Mouse (Mus musculus) E14TG2a.4 (cell line): ENCODE measurements around the gene Wdr62.
"Not testable (repeated sequence)": the region's sequence is repeated elsewhere in the genome, so short reads cannot be mapped to it uniquely, and the experiment has no call there.

Experiments
- H3K27me3 ChIP-seq: 2 replicates; pipeline ENCODE4 v1.6.1; 2014; ENCODE audit warnings: low read length, control low read depth; ENCODE audit not compliant: insufficient read depth
- H3K36me3 ChIP-seq: 2 replicates; pipeline ENCODE4 v1.6.1; 2014; ENCODE audit warnings: low read length, control low read depth; ENCODE audit not compliant: insufficient read depth
- H3K4me1 ChIP-seq: replicated peaks from 2 replicates; pipeline ENCODE4 v1.6.1; 2014; ENCODE audit warnings: low read depth, low read length, control low read depth
- H3K4me3 ChIP-seq: replicated peaks from 2 replicates; pipeline ENCODE4 v1.5.1; 2014; ENCODE audit warnings: mild to moderate bottlenecking, low read length
- H3K9me3 ChIP-seq: 2 replicates; pipeline ENCODE4 v1.6.1; 2014; ENCODE audit warnings: low read length, control low read depth
- CTCF ChIP-seq: conservative IDR thresholded peaks from 2 replicates; pipeline ENCODE4 v1.5.1; 2014; ENCODE audit warnings: low read length
- NANOG ChIP-seq: IDR thresholded peaks from 2 replicates; pipeline ENCODE4 v1.6.1; 2014; ENCODE audit warnings: borderline replicate concordance, low read length, mixed read lengths
- POU5F1 ChIP-seq: IDR thresholded peaks from 2 replicates; pipeline ENCODE4 v1.6.1; 2014; ENCODE audit warnings: low read length, borderline replicate concordance

The Wdr62 gene

DNA sequence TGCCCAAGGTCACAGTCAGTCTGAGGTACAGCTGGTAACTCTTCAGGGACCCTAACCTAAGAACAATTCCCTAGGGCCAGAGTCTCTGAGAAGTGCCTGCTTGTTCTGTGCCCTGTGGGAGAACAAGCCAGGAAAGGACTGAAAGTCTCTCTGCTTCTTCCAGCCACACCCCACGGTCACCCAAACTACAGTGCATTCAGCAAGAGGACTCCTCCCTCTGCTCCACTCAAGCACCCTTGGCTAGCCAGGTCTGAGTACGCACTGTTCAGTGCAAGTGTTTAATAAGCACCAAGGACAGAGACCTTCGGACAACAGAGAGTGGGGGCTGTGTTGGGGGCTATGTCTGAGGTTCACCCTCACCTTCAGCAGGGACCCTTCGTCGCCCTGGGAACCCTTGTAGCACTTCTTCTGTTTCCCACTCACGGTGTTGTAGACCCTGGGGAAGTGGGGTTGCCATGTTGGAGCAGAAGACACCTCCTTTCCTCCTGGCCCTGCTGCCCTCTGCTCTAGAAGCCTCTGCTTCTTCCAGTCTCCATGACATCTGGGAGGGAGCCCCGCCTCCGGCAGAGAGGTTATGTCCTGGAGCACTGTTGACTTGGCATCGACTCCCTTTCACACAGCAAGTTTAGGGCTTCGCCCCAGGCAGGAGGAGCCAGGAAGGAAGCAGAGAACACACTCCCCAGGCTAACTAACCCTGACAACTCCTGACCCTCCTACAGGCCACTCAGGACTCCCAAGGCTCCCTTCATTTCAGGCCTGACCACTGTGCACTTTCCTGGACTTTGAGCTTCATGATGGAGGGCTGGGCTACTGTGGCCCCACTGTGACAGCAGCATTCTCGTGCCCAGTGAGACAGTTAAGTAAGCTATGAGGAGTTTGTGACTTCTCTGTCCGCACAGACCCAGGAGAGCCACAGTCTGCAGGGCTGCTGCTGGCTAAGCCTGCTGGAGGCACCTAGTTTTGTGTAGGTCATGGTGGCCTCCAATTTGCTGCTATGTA is 28.0 kb downstream of the Wdr62 start:
- no peak for TF ChIP-seq NANOG
- no peak for TF ChIP-seq POU5F1
- no peak for TF ChIP-seq CTCF
- Histone ChIP-seq H3K36me3 (peaks cover 99% of the 10 kb centered on the region), H3K4me3 (no peak overlapping the region), H3K4me1 (peaks cover 34% of the 10 kb centered on the region), H3K27me3 (no peaks in the 10 kb centered on the region), H3K9me3 (no peaks in the 10 kb centered on the region)

DNA sequence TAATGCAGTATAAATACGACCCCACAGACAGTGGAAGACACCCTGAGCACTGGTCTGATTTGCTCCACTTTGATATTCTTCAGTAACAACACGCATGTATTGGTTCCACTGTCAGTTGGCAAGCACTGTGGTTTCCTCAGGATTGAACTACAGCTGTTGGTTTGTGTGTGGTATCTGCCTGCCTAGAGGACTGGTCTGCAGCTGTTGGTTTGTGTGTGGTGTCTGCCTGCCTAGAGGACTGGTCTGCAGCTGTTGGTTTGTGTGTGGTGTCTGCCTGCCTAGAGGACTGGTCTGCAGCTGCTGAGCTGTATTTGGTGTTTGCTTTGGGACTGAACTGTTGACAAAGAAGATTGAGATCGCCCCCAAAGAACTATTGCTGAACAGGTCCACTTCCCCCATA is 42.8 kb downstream of the Wdr62 start:
- Histone ChIP-seq H3K36me3 (peaks cover 63% of the 10 kb centered on the region), H3K4me1 (peaks cover 47% of the 10 kb centered on the region)
- H3K27me3 ChIP-seq, H3K9me3 ChIP-seq, H3K4me3 ChIP-seq: not testable (repeated sequence)

DNA sequence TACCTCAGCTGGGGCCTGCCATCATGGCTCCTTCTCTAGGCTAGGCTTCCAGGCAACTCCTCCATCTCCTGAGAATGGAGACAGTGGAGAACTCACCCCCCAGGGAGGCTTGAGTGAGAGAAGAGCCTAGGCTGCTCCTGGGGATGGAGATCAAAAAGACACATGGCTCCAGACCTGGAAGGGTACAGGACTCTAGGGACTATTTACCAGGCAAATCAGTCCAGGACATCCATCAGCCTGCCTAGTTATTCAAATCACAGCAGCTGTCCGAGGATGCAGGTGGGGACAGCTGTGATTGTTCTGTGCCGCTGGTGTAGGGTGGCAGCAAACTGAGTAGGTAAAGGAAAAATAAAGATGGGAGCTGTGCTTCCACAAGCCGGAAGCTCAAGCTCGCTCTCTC is 44.6 kb downstream of the Wdr62 start, which contains the start of gene Ovol3:
Gene Ovol3, minus strand, starts transcription at position 101 of the 400 bp plus-strand sequence.
- peaks cover 54% of the 10 kb centered on the region for H3K4me1 ChIP-seq
- peaks cover 48% of the 10 kb centered on the region for H3K36me3 ChIP-seq
- no peaks in the 10 kb centered on the region for H3K9me3 ChIP-seq
- no peak for TF ChIP-seq NANOG
- no peak for TF ChIP-seq POU5F1
- TF ChIP-seq CTCF: no peak
- H3K27me3 ChIP-seq: no peaks in the 10 kb centered on the region
- H3K4me3 ChIP-seq: no peak within 1 kb of the TSS

DNA sequence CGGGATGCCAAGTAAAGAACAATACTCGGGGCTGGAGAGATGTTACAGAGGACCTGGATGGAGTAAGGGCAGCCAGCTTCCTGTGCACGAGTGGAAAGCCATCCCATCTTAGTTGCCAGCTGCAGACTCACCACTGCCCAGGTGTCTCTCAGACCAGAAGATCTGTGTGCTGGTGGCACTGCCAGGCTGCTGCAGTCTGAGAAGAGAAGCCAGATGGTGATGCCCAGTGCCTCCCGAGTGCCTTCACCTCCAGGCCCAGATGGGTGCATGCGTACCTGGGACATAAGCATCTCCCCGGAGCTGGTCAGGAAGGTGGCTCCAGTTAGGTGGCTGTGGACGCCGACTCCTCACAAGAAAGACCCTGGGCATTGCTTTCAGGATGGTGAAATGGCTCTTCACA is 45.1 kb downstream of the Wdr62 start:
- Histone ChIP-seq H3K4me3 (no peak overlapping the region), H3K36me3 (peaks cover 46% of the 10 kb centered on the region), H3K9me3 (no peaks in the 10 kb centered on the region), H3K27me3 (no peaks in the 10 kb centered on the region), H3K4me1 (peaks cover 58% of the 10 kb centered on the region)
- TF ChIP-seq NANOG (no peak), CTCF (no peak), POU5F1 (no peak)

DNA sequence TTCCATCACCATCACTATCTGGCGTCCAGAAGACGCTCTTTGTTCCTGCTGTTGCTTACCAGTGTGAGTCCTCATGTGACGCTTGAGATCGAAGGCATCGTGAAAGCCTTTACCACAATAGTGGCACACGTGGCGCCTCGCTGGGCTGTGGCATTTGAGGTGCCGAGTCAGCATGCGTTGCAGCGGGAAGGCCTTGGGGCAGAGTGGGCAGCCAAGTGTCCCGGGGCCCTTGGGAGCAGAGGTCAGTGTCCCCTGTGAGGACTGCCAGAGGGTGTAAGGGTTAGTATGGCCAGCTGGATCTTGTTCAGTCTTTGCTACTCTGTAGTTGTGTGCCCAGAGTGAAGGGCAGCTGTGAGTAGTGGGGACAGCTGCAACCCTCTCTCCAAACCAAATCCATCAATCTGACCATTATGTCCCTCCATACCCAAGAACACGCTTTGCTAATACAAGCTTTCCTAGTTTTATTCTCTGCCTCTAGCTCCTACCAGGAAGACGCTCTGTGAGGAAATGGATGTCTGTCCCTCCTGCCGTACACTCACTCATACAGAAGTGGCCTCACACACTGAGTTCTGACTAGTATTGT is 45.9 kb downstream of the Wdr62 start:
- H3K9me3 ChIP-seq: no peaks in the 10 kb centered on the region
- TF ChIP-seq CTCF: no peak
- TF ChIP-seq POU5F1: no peak
- no peak overlapping the region; the same call in 1 of the 2 replicates for H3K4me3 ChIP-seq
- H3K27me3 ChIP-seq: no peaks in the 10 kb centered on the region
- peaks cover 46% of the 10 kb centered on the region for H3K36me3 ChIP-seq
- peaks cover 58% of the 10 kb centered on the region for H3K4me1 ChIP-seq

DNA sequence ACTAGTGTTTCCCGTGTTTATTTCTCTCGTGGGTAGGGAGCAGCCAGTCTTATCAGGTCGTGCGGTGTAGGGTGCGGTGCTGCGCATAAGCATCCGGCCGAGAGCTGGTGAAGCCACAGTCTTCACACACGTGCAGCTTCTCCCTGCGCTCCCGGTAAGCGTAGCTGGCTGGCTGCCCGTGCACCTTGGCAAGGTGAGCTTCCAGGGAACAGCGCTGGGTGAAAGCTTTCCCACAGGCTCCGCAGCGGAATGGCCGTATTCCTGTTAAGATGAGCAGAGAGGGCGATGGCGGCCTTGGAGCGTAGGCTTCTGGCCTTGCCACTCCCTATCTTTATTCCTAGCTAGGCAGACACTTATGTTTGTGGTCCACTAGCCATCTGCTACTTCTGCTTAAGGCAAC is 46.8 kb downstream of the Wdr62 start:
- H3K36me3 ChIP-seq: peaks cover 47% of the 10 kb centered on the region
- TF ChIP-seq POU5F1 (no peak), CTCF (no peak), NANOG (no peak)
- no peaks in the 10 kb centered on the region for H3K9me3 ChIP-seq
- H3K27me3 ChIP-seq: no peaks in the 10 kb centered on the region
- peaks cover 58% of the 10 kb centered on the region for H3K4me1 ChIP-seq
- H3K4me3 ChIP-seq: peak overlapping the region; percentile 96

DNA sequence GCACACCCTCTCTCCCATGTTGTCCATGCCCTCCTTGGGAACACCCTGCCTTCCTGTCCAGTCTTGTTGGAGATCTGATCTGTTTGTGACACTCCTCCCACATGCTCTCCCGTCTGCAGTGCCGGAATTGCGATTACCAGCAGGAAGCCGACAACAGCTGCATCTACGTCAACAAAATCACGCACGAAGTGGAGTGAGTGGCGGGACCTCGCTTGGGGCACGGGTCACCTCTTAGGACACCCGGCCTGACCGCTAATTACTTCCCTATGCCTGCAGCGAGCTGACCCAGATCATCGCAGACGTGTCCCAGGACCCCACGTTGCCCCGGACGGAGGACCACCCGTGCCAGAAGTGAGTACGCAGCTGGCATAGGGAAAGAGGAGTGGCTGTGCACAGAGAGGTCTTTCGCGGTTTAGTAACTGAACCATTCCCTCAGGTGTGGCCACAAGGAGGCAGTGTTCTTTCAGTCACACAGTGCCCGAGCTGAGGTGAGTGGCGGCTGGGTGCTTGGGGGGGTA is 47.5 kb downstream of the Wdr62 start:
- no peaks in the 10 kb centered on the region for H3K9me3 ChIP-seq
- H3K36me3 ChIP-seq: peaks cover 54% of the 10 kb centered on the region
- peaks cover 61% of the 10 kb centered on the region for H3K4me1 ChIP-seq
- H3K27me3 ChIP-seq: no peaks in the 10 kb centered on the region
- no peak for TF ChIP-seq NANOG
- TF ChIP-seq CTCF: peak; percentile 34; the same call in 1 of the 2 replicates
- H3K4me3 ChIP-seq: peak overlapping the region; percentile 96

DNA sequence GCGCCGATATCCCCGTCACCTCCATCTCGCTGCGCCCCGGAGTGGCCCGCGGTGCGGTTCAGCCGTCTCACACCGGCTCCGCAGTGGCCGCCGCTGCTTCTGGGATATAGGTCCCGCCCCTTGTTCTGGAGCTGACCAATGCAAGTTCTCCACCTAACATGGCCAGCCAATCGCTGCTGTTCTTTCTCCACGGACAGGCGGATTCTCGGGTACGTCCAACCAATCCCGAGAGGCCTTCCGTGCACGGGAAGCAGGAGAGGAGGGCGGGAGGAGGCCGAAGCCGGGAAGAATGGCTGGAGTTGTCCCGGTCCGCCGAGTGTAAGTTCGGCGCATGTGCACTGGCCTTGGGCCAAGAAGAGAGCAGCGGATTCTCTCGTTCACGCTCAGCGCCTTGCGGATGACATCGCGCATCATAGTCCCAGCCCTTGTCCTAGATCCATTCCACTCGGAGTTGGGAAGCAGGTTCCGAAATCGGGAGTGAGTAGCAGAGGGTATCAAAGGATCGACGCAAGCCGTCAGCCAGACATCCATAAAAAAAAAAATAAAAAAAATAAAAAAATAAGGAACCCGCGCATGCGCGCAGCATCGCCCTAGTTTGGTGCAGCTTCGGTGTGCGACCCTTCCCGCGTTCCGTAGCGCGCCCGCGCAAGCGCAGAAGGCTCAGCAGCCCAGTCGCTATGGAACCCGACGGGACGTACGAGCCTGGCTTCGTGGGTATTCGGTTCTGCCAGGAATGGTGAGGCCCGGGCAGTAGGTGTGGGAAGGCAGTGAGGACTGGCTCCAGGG is 48.4 kb downstream of the Wdr62 start, which contains the start of the genes Polr2i and Tbcb:
Gene Polr2i, plus strand, starts transcription at position 280 of the 786 bp plus-strand sequence.
Gene Tbcb, minus strand, starts transcription at position 604 of the 786 bp plus-strand sequence.
- H3K4me3 ChIP-seq: peak within 1 kb of the TSS; percentile 96
- no peaks in the 10 kb centered on the region for H3K27me3 ChIP-seq
- H3K4me1 ChIP-seq: peaks cover 65% of the 10 kb centered on the region
- TF ChIP-seq POU5F1 (no peak), NANOG (no peak), CTCF (no peak)
- peaks cover 62% of the 10 kb centered on the region for H3K36me3 ChIP-seq
- no peaks in the 10 kb centered on the region for H3K9me3 ChIP-seq
